Mouse (Mus musculus) testis, adult 2 months (tissue): ENCODE measurements around the gene Pex5l.

Source experiments
- CTCF ChIP-seq: fragments of 200-500 bp; IDR thresholded peaks from 2 replicates; pipeline ENCODE4 v1.5.1; 2012; ENCODE audit warnings: low read depth, mild to moderate bottlenecking, inconsistent platforms, low read length, moderate library complexity; ENCODE audit not compliant: control insufficient read depth, insufficient read depth, insufficient replicate concordance
- POLR2A ChIP-seq: fragments of 200-500 bp; IDR thresholded peaks from 2 replicates; pipeline ENCODE4 v1.6.1; 2012; ENCODE audit warnings: low read depth, mild to moderate bottlenecking, inconsistent platforms, low read length, moderate library complexity; ENCODE audit not compliant: control insufficient read depth

DNA sequence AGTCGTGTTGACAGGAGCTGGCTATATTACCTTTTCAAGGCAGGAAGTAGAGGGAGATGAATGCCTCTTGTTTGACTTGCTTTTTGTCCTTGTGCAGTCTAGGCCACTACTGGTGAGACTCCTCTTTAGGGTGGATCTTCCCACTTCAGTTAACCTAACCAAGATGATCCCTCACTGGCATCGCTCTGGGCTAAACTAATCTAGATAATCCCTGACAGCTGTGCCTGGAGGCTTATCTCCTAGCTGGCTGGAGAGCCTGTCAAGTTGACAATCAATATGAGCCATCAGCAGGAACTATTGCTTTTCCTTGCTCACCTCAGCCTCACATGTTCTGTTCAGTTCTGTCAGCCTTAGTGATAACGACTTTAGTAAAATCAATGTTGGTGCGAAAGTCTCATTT lies 239.6 kb downstream of the Pex5l start:
- TF ChIP-seq POLR2A (no peak), CTCF (no peak)
